Mouse (Mus musculus): ENCODE results near the gene Slfn8. TPM values are rescaled to one million over a fixed set of nuclear protein-coding genes. Genes with fewer than 3 reads are reported as not detected.

Gene Slfn8
- total RNA-seq, 2 experiments from 2014 or later, result 0.18 to 0.27 TPM

Small RNA genes within 50 kb of the gene (microRNA-seq; reads per million reads assigned to microRNA genes)
- gene Gm27598 (0 reads per million in 2 experiments), gene Mir7679 (0 reads per million in 2 experiments)

Other genes starting within 250 kb of the Slfn8 start
- gene Lig3, start 239.7 kb downstream of the Slfn8 start, total RNA-seq (2021), result 10 to 100 TPM; 13.3 to 16.8 TPM
- 1 to 10 TPM; 5.4 to 5.7 TPM for gene Rffl, start 149.6 kb downstream of the Slfn8 start, total RNA-seq (2021)
- 1 to 10 TPM; 5.3 to 5.7 TPM for gene Rad51d, start 130.2 kb downstream of the Slfn8 start, total RNA-seq (2021)
- gene Fndc8, start 128.7 kb downstream of the Slfn8 start, total RNA-seq (2021), result not detected
- gene Nle1, start 112.4 kb downstream of the Slfn8 start, total RNA-seq (2021), result 10 to 100 TPM in 1 of 2 experiments, 1 to 10 TPM in 1; 8.8 to 11.0 TPM
- 100 to 1,000 TPM; 106 to 108 TPM for gene Unc45b, start 110.3 kb downstream of the Slfn8 start, total RNA-seq (2021)
- gene Slfn5, start 69.5 kb downstream of the Slfn8 start, total RNA-seq (2021), result 10 to 100 TPM; 31.0 to 32.7 TPM
- 1 to 10 TPM in 1 of 2 experiments, under 1 TPM in 1; 0.89 to 1.9 TPM for gene Slfn9, start 29.0 kb downstream of the Slfn8 start, total RNA-seq (2021)
- gene Slfn2, start 44.3 kb upstream of the Slfn8 start, total RNA-seq (2021), result 1 to 10 TPM in 1 of 2 experiments, under 1 TPM in 1; 0.84 to 1.1 TPM
- not detected for gene Slfn1, start 96.0 kb upstream of the Slfn8 start, total RNA-seq (2021)
- under 1 TPM in 1 of 2 experiments, not detected in 1; 0.11 TPM for gene Slfn4, start 154.4 kb upstream of the Slfn8 start, total RNA-seq (2021)
- gene Slfn3, start 170.5 kb upstream of the Slfn8 start, total RNA-seq (2021), result under 1 TPM; 0.66 to 0.96 TPM

Data from gastrocnemius, postnatal 14 days (tissue).